Mouse (Mus musculus) v-Abl transformed pro-B cells (cell line): ENCODE data around the gene Cox6b2.

Source experiments
- in situ Hi-C, 2 experiments: fragments of 400-800 bp; cut with MboI; formaldehyde crosslinking; loops; one replicate each; pipeline ENCODE4 v1.15.1; 2025; ENCODE audit not compliant: unreplicated experiment in 2 of 2

The Cox6b2 gene

DNA sequence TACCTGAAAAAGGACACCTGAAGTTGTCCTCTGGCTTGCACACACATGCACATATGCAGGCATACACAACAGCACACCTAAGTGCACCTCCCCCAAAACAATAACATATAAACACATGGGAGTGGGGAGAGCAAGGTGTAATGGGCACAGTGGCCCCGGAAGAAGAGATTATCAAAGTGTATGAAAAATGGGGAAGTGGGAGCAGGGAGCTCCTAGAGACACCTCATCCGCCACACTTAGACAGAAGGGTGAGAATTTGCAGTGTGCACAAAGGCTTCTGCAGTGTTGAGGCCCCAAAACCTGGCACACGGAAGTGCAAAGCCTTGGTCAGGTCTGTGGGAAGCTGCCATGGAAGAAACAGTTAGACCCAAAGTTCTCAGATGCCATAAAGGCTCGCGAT, 21.8 kb downstream of the Cox6b2 start:
- in situ Hi-C loops, result loop anchor here in 1 of 2 experiments (5.0 kb wide), 1 partner anchor 34 kb away; no protein-coding TSS in a partner anchor

DNA sequence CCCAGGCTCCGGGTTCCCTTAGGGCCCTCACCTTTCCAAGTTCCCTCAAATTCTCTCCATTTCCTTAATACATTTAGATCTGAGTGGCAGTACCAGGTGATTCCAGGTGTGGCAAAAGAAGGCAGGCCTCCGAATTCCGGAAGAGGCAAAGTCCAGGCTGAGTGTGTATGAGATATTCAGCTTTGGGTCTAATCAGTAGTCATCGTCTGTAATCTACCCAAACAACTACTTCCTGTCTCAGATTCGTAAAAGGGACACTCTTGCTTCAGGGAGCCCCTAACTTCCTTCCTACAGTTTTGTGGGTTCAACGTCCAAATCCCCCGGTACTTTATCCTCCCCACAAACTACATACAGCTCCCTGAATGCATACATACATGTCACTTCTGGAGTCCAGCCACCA, 27.7 kb downstream of the Cox6b2 start, which contains the start of gene Tmem150b:
Gene Tmem150b, minus strand, starts transcription at position 81 of the 400 bp plus-strand sequence.
- in situ Hi-C loops, result no loop called here

DNA sequence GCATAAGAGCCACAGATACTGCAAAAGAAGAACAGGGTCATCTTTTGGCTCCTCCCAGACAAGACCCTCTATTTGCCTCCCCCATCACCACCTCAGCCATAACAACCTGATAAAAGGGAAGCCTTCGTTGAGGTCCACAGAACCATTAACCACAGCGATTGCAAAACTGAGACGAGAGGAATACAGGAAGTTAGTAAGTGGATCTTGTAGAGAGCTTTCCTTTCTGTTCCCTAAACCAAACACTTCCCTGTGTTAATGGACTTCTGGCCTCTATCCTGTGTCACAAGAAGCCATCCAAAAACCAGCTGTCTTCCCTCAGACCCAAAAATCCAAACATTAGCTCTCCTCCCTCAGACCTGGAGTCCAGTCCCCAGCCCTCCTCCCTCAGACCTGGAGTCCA, 28.5 kb downstream of the Cox6b2 start:
- in situ Hi-C loops, result no loop called here

DNA sequence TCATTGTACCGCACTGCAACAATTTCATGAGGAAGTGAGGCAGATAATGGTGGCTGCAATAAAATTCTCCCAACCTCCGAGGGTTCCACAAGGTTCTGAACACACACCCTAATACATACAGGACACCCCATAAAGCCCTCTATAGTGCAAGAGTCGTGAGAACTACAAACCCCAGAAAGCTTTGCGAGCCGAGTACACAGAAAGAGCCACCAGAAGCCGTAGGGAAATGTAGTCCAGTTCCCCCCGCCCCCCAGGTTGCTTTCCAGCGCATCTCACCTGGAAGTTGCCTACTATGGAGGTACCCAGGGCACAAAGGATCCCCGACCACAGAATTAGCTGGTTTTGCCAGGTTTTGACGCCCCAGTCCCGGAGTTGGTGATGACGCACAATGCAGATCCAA, 29.4 kb downstream of the Cox6b2 start:
- in situ Hi-C loops, result no loop called here

DNA sequence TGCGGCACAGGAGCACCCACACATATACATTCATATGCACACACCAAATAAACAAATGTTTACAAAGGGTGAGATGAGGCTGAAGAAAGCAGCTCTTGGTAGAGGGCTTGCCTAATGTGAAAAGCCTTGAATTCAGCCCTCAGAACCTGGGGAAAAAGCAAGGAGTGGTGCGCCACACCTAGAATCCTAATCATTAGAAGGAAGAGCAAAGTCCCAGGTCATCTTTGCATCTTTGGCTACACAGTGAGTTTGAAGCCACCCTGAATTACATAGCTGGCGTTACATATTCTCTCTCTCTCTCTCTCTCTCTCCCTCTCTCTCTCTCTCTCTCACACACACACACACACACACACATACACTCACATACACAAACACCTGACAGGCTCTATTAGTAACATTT, 33.6 kb downstream of the Cox6b2 start:
- in situ Hi-C loops, result no loop called here

DNA sequence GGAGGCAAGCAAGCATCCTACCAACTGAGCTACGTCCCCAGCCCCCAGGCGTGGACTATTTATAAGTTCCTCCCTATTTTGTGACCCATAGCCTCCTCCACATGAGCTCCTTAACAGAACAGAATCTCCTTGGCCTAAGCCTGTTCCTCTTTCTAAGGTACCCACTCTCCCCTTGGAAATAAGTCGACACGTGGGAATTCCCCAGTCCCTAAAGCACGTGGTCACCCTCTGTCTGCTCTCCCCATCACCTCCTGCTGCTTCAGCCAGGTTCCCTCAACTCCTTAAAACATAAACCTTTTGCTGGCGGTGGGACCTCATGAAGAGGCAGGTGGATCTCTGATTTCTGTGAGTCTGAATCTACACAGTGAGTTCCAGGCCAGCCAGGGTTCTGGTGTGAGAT, 35.9 kb downstream of the Cox6b2 start:
- in situ Hi-C loops, result no loop called here

DNA sequence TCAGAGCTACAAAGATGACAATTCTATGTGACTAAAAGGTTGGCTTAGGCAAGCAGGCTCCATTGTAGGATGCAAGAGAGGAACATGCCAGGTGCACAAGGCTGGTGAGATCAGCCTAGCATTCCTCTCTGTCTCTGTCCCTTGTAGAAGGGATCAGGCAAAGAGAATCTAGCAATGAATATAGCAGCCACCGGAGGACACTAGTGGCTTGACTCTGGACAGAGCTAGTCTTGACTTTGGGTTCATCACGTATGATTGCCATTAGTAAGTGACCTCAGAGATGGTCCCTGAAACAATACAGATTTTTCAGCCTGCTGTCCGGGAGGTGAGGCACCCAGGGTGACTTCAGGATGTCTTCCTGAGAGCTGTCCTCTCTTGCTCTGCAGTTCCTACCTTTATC, 40.3 kb downstream of the Cox6b2 start:
- in situ Hi-C loops, result loop anchor here in 1 of 2 experiments (5.0 kb wide), 1 partner anchor 70 kb away; the partner anchor contains the start of genes Il11 and Tmem190

DNA sequence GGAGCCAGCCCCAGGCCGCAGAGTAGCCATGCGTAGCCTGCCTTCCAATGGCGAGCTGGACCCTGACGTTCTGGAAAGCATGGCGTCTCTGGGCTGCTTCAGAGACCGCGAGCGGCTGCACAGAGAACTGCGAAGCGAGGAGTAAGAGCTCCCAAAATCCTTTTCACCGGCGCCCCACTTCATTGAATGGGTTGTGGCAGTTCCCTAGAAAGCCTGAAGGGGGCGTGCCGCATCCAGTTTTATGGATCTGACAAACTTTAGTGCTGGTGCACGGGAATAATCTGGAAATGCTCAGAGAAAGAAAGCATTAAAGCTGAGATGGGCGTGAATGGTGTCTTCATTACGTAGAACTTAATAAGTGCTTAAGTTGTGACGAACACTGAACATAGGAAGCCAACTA, 47.8 kb downstream of the Cox6b2 start:
- in situ Hi-C loops, result no loop called here

DNA sequence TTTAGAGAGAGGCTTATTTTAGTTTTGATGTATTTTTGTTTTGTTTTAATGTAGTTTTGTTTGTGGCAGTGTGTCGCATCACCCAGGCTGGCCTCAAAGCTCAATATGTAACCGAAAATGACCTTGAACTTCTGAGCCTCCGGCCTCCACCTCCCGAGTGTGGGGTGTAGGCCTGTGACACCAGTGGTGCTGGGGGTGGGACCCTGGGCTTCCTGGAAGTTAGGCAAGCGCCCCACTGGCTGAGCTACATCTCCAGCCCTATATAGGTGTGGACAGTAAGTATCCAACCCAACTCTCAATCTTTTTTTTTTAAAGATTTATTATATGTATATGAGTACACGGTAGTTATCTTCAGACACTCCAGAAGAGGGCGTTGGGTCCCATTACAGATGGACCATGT, 49.7 kb downstream of the Cox6b2 start:
- in situ Hi-C loops, result no loop called here

DNA sequence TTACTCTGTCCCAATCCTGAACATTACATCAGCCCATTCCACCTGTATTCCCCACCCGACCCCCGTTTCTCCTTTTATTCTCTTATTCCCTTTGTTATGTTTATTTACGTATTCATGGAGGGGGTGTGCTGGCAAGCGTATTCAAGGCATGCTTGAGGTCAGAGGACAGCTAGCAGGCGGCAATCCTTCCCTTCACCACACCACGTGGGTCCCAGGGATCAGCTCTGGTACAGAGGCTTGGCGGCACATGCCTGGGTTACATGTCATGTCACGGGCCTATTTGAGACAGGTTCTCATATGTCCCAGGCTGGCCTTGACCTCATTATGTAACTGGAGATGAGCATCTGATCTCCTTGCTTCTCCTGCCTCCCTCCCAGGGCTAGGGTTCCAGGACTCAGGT, 50.6 kb downstream of the Cox6b2 start:
- in situ Hi-C loops, result no loop called here
